Mouse (Mus musculus): ENCODE data around the gene Gm17660. TPM values are rescaled to one million over a fixed set of nuclear protein-coding genes. Genes with fewer than 3 reads are reported as not detected.

The Gm17660 gene
- polyA plus RNA-seq, 1 experiment from 2014 or later, result not detected

- H3K9ac ChIP-seq, result no peak overlapping the region
- 95% methylated on average over 5 of the region's 5 CpGs for WGBS
- H3K9me3 ChIP-seq, result no peaks in the 10 kb centered on the region
These were observed 3.8 kb downstream of the Gm17660 start for GRCm38 (mm10) chr5:104073602-104074001.

GRCm38 (mm10) chr5:104072272-104072886, 5.0 kb downstream of the Gm17660 start:
- Histone ChIP-seq H3K9me3 (no peaks in the 10 kb centered on the region), H3K9ac (no peak overlapping the region), H3K36me3 (no peaks in the 10 kb centered on the region), H3K27ac (peak overlapping the region; percentile 34), H3K4me2 (replicated peaks) (peak overlapping the region; percentile 12; the same call in 1 of the 2 replicates), H3K4me1 (replicated peaks) (0 out of 2 replicates have a peak, but pooled peaks cover 3% of the 10 kb centered on the region), H3K4me3 (replicated peaks) (no peak overlapping the region), H3K27me3 (replicated peaks) (no peaks in the 10 kb centered on the region)
- peak; percentile 79 for ATAC-seq
- 26% methylated on average over 6 of the region's 8 CpGs for WGBS

More at GRCm38 (mm10) chr5:104073602-104074001, 3.8 kb downstream of the Gm17660 start:
- Histone ChIP-seq H3K4me1 (replicated peaks) (0 out of 2 replicates have a peak, but pooled peaks cover 3% of the 10 kb centered on the region), H3K27me3 (replicated peaks) (no peaks in the 10 kb centered on the region), H3K36me3 (no peaks in the 10 kb centered on the region), H3K27ac (no peak overlapping the region), H3K4me3 (replicated peaks) (no peak overlapping the region), H3K4me2 (replicated peaks) (no peak overlapping the region)
- ATAC-seq, result peak; percentile 68

DNA sequence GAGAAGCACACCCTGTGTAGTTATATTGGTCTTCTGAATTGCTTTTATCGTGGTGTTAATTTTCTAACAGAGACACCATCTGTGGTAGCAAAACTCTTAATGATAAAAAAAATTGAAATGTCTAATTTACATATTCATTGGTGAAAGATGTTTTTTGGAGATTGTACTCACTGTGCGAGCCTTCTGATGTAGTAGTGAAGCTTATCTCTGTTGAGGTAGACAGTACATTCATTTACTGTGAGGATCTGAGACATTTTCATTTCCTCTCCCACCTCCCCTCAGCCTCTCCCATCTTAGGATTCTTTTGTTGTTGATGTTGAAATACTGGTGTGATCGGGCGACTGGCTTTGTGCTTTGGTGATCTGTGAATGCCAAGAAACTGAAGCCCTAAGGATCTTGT, 6.4 kb downstream of the Gm17660 start:
- no peak overlapping the region for H3K9ac ChIP-seq
- no peak overlapping the region for H3K4me3 ChIP-seq (replicated peaks)
- H3K4me1 ChIP-seq (replicated peaks), result no peaks in the 10 kb centered on the region
- WGBS, result 84% methylated on average over 4 of the region's 4 CpGs
- ATAC-seq, result no peak
- H3K4me2 ChIP-seq (replicated peaks), result no peak overlapping the region
- H3K27me3 ChIP-seq (replicated peaks), result no peaks in the 10 kb centered on the region
- H3K36me3 ChIP-seq, result no peaks in the 10 kb centered on the region
- no peak overlapping the region for H3K27ac ChIP-seq
- no peaks in the 10 kb centered on the region for H3K9me3 ChIP-seq

- ATAC-seq, result peak; percentile 34; the same call in 1 of the 2 replicates
- 87% methylated on average over 7 of the region's 7 CpGs for WGBS
- Histone ChIP-seq H3K4me1 (replicated peaks) (no peaks in the 10 kb centered on the region), H3K27ac (no peak overlapping the region), H3K4me2 (replicated peaks) (no peak overlapping the region), H3K9ac (no peak overlapping the region), H3K4me3 (replicated peaks) (no peak overlapping the region), H3K36me3 (no peaks in the 10 kb centered on the region; the same call in 1 of the 2 replicates), H3K27me3 (replicated peaks) (no peaks in the 10 kb centered on the region), H3K9me3 (no peaks in the 10 kb centered on the region)
These were observed 8.7 kb downstream of the Gm17660 start for GRCm38 (mm10) chr5:104068751-104069150.

DNA sequence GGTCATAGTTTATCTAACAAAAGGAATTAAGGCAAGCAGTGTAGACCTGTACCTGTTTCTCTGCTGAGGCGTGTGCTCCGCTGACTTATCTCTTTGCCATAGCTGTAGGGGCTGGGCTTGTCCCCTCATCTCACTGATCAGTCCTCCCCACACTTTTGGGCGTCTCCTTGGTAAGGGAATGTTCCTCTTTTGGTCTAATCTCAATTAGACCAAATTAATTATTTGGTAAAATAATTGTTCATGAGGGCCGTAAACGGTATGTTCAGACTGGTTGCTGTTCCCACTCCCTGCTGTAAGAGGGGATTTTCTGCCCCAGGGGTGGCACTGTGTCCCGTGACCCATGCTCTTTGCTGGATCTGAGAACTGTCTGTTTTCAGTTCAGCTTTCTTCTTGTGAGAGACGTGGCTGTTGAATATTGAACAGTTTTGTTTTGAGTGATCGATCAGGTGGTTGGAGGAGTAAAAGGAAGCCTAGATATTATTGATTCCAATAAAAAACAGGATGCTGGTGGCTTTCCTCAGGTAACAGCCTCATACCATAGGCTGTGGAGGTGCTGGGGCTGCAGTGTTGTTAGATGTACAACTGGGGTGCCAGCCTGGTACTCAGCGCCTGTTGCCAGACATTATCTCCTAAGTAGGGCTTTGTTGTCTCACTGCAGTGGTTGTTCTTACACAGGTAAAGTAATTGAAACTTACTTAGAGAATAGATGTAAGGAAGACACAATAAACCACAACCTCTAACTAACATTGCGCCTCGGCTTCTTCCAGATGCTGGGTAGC, 14.4 kb downstream of the Gm17660 start:
- WGBS, result 86% methylated on average over 11 of the region's 11 CpGs
- no peak overlapping the region for H3K4me3 ChIP-seq (replicated peaks)
- H3K27ac ChIP-seq, result no peak overlapping the region
- peaks cover 10% of the 10 kb centered on the region for H3K36me3 ChIP-seq
- no peak overlapping the region for H3K9ac ChIP-seq
- no peaks in the 10 kb centered on the region for H3K4me1 ChIP-seq (replicated peaks)
- no peaks in the 10 kb centered on the region for H3K27me3 ChIP-seq (replicated peaks)
- H3K9me3 ChIP-seq, result no peaks in the 10 kb centered on the region
- peak; percentile 56; the same call in 1 of the 2 replicates for ATAC-seq
- H3K4me2 ChIP-seq (replicated peaks), result no peak overlapping the region

- ATAC-seq, result no peak
- H3K36me3 ChIP-seq, result peaks cover 10% of the 10 kb centered on the region
These were observed 15.3 kb downstream of the Gm17660 start for GRCm38 (mm10) chr5:104061936-104062772.

DNA sequence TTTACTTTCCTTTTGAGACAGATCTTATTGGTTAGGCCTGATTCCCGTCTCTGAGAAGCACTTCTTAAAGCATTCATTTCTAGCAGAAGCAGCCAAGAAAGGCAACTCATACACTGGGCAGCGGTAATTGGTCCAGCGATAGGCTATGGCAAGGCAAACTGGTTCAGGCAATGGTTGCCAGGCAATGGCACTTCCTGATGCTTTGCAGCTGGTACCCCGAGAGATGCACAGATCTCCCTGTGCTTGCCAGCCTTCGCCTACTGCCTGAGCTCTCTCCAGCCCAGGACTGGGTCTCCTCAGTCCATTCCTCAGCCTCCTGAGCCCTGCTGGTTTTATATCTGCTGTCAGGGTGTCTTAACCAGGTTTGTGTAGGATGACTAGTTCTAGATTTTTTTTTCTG, 17.0 kb downstream of the Gm17660 start:
- WGBS, result 82% methylated on average over 5 of the region's 5 CpGs
- H3K9ac ChIP-seq, result no peak overlapping the region
- no peak overlapping the region for H3K27ac ChIP-seq
- H3K4me2 ChIP-seq (replicated peaks), result no peak overlapping the region
- H3K4me3 ChIP-seq (replicated peaks), result no peak overlapping the region
- H3K36me3 ChIP-seq, result peaks cover 10% of the 10 kb centered on the region
- no peaks in the 10 kb centered on the region for H3K4me1 ChIP-seq (replicated peaks)
- no peak for ATAC-seq
- H3K9me3 ChIP-seq, result no peaks in the 10 kb centered on the region
- no peaks in the 10 kb centered on the region for H3K27me3 ChIP-seq (replicated peaks)

More at GRCm38 (mm10) chr5:104061936-104062772, 15.3 kb downstream of the Gm17660 start:
- WGBS, result 84% methylated on average over 13 of the region's 13 CpGs
- Histone ChIP-seq H3K4me2 (replicated peaks) (no peak overlapping the region), H3K27ac (no peak overlapping the region), H3K9me3 (no peaks in the 10 kb centered on the region), H3K27me3 (replicated peaks) (no peaks in the 10 kb centered on the region), H3K4me3 (replicated peaks) (no peak overlapping the region), H3K9ac (no peak overlapping the region), H3K4me1 (replicated peaks) (no peaks in the 10 kb centered on the region)

- no peak overlapping the region for H3K4me3 ChIP-seq (replicated peaks)
- ATAC-seq, result peak; percentile 60; the same call in 1 of the 2 replicates
- H3K27me3 ChIP-seq (replicated peaks), result no peaks in the 10 kb centered on the region
- H3K27ac ChIP-seq, result no peak overlapping the region
- H3K4me1 ChIP-seq (replicated peaks), result no peaks in the 10 kb centered on the region
- H3K36me3 ChIP-seq, result peaks cover 10% of the 10 kb centered on the region; the same call in 1 of the 2 replicates
- WGBS, result 48% methylated on average over 9 of the region's 9 CpGs
- no peak overlapping the region for H3K9ac ChIP-seq
- no peak overlapping the region for H3K4me2 ChIP-seq (replicated peaks)
- no peaks in the 10 kb centered on the region for H3K9me3 ChIP-seq
These were observed 17.8 kb downstream of the Gm17660 start for GRCm38 (mm10) chr5:104059628-104060027.

DNA sequence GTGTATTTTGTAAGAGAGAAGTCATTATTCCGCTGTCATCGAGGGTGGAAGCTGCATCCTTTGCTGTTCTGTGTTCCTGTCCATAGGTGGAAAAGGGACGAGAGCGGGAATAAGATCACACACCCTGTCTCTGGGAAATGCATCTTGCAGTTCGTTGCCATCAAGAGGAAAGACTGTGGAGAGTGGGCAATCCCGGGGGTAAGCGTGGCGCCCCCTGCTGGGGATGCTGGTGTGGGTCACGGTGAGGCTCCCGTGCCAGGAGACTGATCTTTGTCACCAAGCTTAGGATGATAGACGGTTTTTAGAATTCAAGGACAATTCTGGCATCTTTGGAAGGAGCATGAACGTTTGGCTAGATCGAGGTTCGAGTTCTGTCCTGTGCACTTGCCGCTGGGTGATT, 19.4 kb downstream of the Gm17660 start:
- ATAC-seq, result no peak
- no peaks in the 10 kb centered on the region for H3K4me1 ChIP-seq (replicated peaks)
- H3K36me3 ChIP-seq, result peaks cover 6% of the 10 kb centered on the region; the same call in 1 of the 2 replicates
- H3K4me2 ChIP-seq (replicated peaks), result no peak overlapping the region
- 68% methylated on average over 15 of the region's 15 CpGs for WGBS
- H3K27me3 ChIP-seq (replicated peaks), result no peaks in the 10 kb centered on the region
- no peaks in the 10 kb centered on the region for H3K9me3 ChIP-seq
- H3K9ac ChIP-seq, result no peak overlapping the region
- no peak overlapping the region for H3K27ac ChIP-seq
- no peak overlapping the region for H3K4me3 ChIP-seq (replicated peaks)

DNA sequence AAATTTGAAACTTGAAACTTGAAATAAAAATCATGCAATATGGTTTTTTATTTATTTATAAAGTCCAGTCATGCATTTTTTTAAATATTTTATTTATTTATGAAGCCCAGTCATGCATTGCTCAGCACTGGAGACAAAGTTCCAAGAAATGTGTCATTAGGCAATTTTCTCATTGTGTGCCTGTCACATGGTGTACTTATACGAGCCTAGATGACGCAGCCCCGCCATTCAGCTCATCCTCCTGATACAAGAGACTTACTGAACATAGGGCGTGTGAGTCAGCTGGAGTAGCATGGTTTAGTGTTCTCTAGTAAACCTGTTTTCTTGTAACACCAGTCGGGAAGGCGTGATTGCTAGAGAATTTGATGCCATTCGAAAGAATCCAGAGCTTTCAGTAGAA, 21.1 kb downstream of the Gm17660 start:
- H3K27me3 ChIP-seq (replicated peaks), result no peaks in the 10 kb centered on the region
- no peak overlapping the region for H3K4me2 ChIP-seq (replicated peaks)
- H3K9ac ChIP-seq, result no peak overlapping the region
- 0 out of 2 replicates have a peak, but pooled peaks cover 2% of the 10 kb centered on the region for H3K36me3 ChIP-seq
- no peak overlapping the region for H3K27ac ChIP-seq
- H3K4me3 ChIP-seq (replicated peaks), result no peak overlapping the region
- no peaks in the 10 kb centered on the region for H3K9me3 ChIP-seq
- ATAC-seq, result peak; percentile 58
- WGBS, result 85% methylated on average over 7 of the region's 7 CpGs
- H3K4me1 ChIP-seq (replicated peaks), result no peaks in the 10 kb centered on the region

DNA sequence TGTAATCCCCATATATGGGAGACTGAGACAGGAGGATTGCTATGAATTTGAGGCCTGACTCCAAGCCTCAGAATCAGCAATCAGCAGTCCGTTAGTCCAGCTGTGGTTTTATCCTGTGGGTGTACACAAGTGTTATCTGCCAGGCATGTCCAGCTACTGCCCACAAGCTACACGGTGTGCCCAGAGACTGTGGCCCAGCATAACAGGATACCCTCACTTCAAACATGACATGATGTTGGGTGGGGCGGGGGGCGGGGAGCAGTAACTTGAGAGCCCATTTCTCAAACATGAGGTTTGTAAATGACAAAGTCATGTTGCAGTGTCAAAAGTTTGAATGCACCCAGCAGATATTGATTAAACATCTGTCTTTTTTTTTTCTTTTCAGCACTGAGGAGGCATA, 21.6 kb downstream of the Gm17660 start:
- 89% methylated on average over 4 of the region's 4 CpGs for WGBS
- H3K9me3 ChIP-seq, result no peaks in the 10 kb centered on the region
- no peak for ATAC-seq
- no peak overlapping the region for H3K4me3 ChIP-seq (replicated peaks)
- H3K9ac ChIP-seq, result no peak overlapping the region
- H3K36me3 ChIP-seq, result 0 out of 2 replicates have a peak, but pooled peaks cover 4% of the 10 kb centered on the region
- no peaks in the 10 kb centered on the region for H3K4me1 ChIP-seq (replicated peaks)
- H3K4me2 ChIP-seq (replicated peaks), result no peak overlapping the region
- H3K27me3 ChIP-seq (replicated peaks), result no peaks in the 10 kb centered on the region
- no peak overlapping the region for H3K27ac ChIP-seq

DNA sequence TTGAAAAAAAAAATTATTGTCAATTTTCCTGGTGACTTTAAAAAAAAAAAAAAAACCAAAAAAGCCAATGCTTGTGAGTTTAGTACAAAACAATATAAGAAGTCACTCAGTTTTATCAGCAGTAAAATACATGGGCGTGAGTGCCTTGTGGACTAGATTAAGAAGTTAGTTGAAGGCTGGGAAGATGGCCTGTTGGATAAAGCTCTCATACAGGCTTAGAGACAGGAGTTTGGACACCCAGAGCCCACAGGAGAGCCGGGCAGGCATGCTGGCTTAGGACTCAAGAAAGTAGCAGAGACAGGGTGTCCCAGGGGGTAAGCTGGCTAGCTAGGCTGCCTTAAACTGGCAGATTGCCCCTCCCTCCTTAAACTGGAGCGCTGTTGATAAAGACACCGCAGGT, 22.5 kb downstream of the Gm17660 start:
- Histone ChIP-seq H3K27ac (no peak overlapping the region), H3K36me3 (0 out of 2 replicates have a peak, but pooled peaks cover 4% of the 10 kb centered on the region), H3K4me1 (replicated peaks) (no peaks in the 10 kb centered on the region), H3K9me3 (no peaks in the 10 kb centered on the region), H3K9ac (no peak overlapping the region), H3K4me3 (replicated peaks) (no peak overlapping the region), H3K4me2 (replicated peaks) (no peak overlapping the region), H3K27me3 (replicated peaks) (no peaks in the 10 kb centered on the region)
- no peak for ATAC-seq
- WGBS, result 94% methylated on average over 4 of the region's 4 CpGs
